Mouse (Mus musculus) CH12.LX (cell line): ENCODE measurements around the gene D17H6S53E. TPM values are rescaled to one million over a fixed set of nuclear protein-coding genes. Genes with fewer than 3 reads are reported as not detected.

Experiments used
- DNase-seq: peaks from one replicate; pipeline ENCODE4 v3.0.0-alpha.2; 2013; ENCODE audit errors: extremely low read depth
- H3K27ac ChIP-seq: 2 replicates; pipeline ENCODE4 v1.5.1; 2012; ENCODE audit warnings: low read depth, mild to moderate bottlenecking, control low read depth, moderate library complexity; ENCODE audit not compliant: insufficient read depth
- H3K27me3 ChIP-seq: replicated peaks from 2 replicates; pipeline ENCODE3; 2012; ENCODE audit warnings: inconsistent platforms
- H3K36me3 ChIP-seq, 2 experiments: replicated peaks in 1 of 2; 2 replicates each; pipeline versions ENCODE3 to v1.6.1; 2012; ENCODE audit warnings: inconsistent platforms in 1 of 2, low read length in 1 of 2, mild to moderate bottlenecking in 1 of 2, mixed read lengths in 1 of 2, moderate library complexity in 1 of 2; ENCODE audit not compliant: control insufficient read depth in 1 of 2, insufficient read depth in 1 of 2
- H3K4me1 ChIP-seq, 2 experiments: 2 replicates each; pipeline ENCODE4 v1.6.1; 2012; ENCODE audit warnings: inconsistent platforms in 1 of 2, moderate library complexity in 1 of 2; ENCODE audit not compliant: insufficient read depth in 2 of 2, control insufficient read depth in 1 of 2
- H3K4me2 ChIP-seq: 2 replicates; pipeline ENCODE4 v1.6.1; 2012; ENCODE audit warnings: low read depth, mild to moderate bottlenecking, control low read depth; ENCODE audit not compliant: poor library complexity, insufficient read depth, severe bottlenecking
- H3K4me3 ChIP-seq, 3 experiments: fragments of 150-350 bp in 1 of 3; sonication (generic) in 1 of 3; replicated peaks in 1 of 3; 2 replicates each; pipeline versions ENCODE3 to v1.5.1; 2011 to 2012; ENCODE audit warnings: low read depth in 2 of 3, low read length in 2 of 3, mild to moderate bottlenecking in 2 of 3, moderate library complexity in 2 of 3, control low read depth in 1 of 3, improper control_type of control experiment in 1 of 3, inconsistent platforms in 1 of 3, mixed read lengths in 1 of 3; ENCODE audit not compliant: poor library complexity in 1 of 3
- H3K79me2 ChIP-seq: replicated peaks from 2 replicates; pipeline ENCODE4 v1.6.1; 2012; ENCODE audit warnings: mild to moderate bottlenecking, moderate library complexity; ENCODE audit not compliant: control insufficient read depth, poor library complexity, insufficient read depth, severe bottlenecking; ENCODE audit errors: extremely low read depth
- H3K9ac ChIP-seq: 2 replicates; pipeline ENCODE4 v1.6.1; 2012; ENCODE audit warnings: low read depth, mild to moderate bottlenecking, control low read depth, moderate library complexity; ENCODE audit not compliant: insufficient read depth
- H3K9me3 ChIP-seq: replicated peaks from 2 replicates; pipeline ENCODE3; 2012; ENCODE audit warnings: low read length, inconsistent platforms, mixed read lengths
- CHD2 ChIP-seq: IDR thresholded peaks from 2 replicates; pipeline ENCODE4 v1.6.1; 2011; ENCODE audit warnings: low read length, improper control_type of control experiment
- CTCF ChIP-seq, 2 experiments: IDR thresholded peaks in 1 of 2; conservative IDR thresholded peaks in 1 of 2; 2 replicates each; pipeline ENCODE4 v1.5.1; 2011 to 2012; ENCODE audit warnings: low read depth in 2 of 2, low read length in 2 of 2, improper control_type of control experiment in 1 of 2, inconsistent platforms in 1 of 2, mild to moderate bottlenecking in 1 of 2, moderate library complexity in 1 of 2
- E2F4 ChIP-seq: IDR thresholded peaks from 2 replicates; pipeline ENCODE4 v1.6.1; 2011; ENCODE audit warnings: low read depth, low read length, improper control_type of control experiment; ENCODE audit not compliant: insufficient replicate concordance
- ELF1 ChIP-seq: IDR thresholded peaks from 2 replicates; pipeline ENCODE4 v1.6.1; 2014; ENCODE audit warnings: low read depth, mild to moderate bottlenecking, inconsistent platforms, low read length, improper control_type of control experiment
- EP300 ChIP-seq: IDR thresholded peaks from 2 replicates; pipeline ENCODE4 v1.6.1; 2011; ENCODE audit warnings: low read length, improper control_type of control experiment
- HCFC1 ChIP-seq: IDR thresholded peaks from 2 replicates; pipeline ENCODE4 v1.6.1; 2012; ENCODE audit warnings: low read depth, mild to moderate bottlenecking, inconsistent platforms, low read length, improper control_type of control experiment
- IRF4 ChIP-seq: IDR thresholded peaks from 2 replicates; pipeline ENCODE4 v1.6.1; 2014; ENCODE audit warnings: low read depth, mild to moderate bottlenecking, inconsistent platforms, low read length, improper control_type of control experiment
- MAFK ChIP-seq: IDR thresholded peaks from 2 replicates; pipeline ENCODE4 v1.6.1; 2011; ENCODE audit warnings: low read length, improper control_type of control experiment; ENCODE audit not compliant: insufficient replicate concordance
- MAX ChIP-seq: IDR thresholded peaks from 2 replicates; pipeline ENCODE4 v1.6.1; 2011; ENCODE audit warnings: low read length, improper control_type of control experiment
- NELFE ChIP-seq: IDR thresholded peaks from 2 replicates; pipeline ENCODE4 v1.6.1; 2011; ENCODE audit warnings: low read depth, low read length, improper control_type of control experiment
- PAX5 ChIP-seq: IDR thresholded peaks from 2 replicates; pipeline ENCODE4 v1.6.1; 2012; ENCODE audit warnings: low read length, inconsistent platforms, mixed read lengths
- RAD21 ChIP-seq: IDR thresholded peaks from 2 replicates; pipeline ENCODE4 v1.6.1; 2011; ENCODE audit warnings: low read depth, mild to moderate bottlenecking, low read length, improper control_type of control experiment, moderate library complexity
- RCOR1 ChIP-seq: conservative IDR thresholded peaks from 2 replicates; pipeline ENCODE4 v1.6.1; 2012; ENCODE audit warnings: low read depth, mild to moderate bottlenecking, inconsistent platforms, low read length, improper control_type of control experiment
- SMC3 ChIP-seq: IDR thresholded peaks from 2 replicates; pipeline ENCODE4 v1.6.1; 2011; ENCODE audit warnings: low read depth, low read length, improper control_type of control experiment
- TBP ChIP-seq: conservative IDR thresholded peaks from 2 replicates; pipeline ENCODE4 v1.6.1; 2011; ENCODE audit warnings: low read depth, low read length, improper control_type of control experiment
- TCF12 ChIP-seq: IDR thresholded peaks from 2 replicates; pipeline ENCODE4 v1.6.1; 2014; ENCODE audit warnings: low read depth, mild to moderate bottlenecking, inconsistent platforms, low read length, improper control_type of control experiment
- USF1 ChIP-seq: IDR thresholded peaks from 2 replicates; pipeline ENCODE4 v1.6.1; 2014; ENCODE audit warnings: low read depth, mild to moderate bottlenecking, inconsistent platforms, low read length, improper control_type of control experiment
- USF2 ChIP-seq: conservative IDR thresholded peaks from 2 replicates; pipeline ENCODE4 v1.6.1; 2011; ENCODE audit warnings: low read depth, low read length, improper control_type of control experiment
- ZC3H11A ChIP-seq: IDR thresholded peaks from 2 replicates; pipeline ENCODE4 v1.6.1; 2012; ENCODE audit warnings: low read depth, mild to moderate bottlenecking, inconsistent platforms, low read length, improper control_type of control experiment
- ZNF384 ChIP-seq: IDR thresholded peaks from 2 replicates; pipeline ENCODE4 v1.6.1; 2012; ENCODE audit warnings: low read depth, low read length, improper control_type of control experiment, inconsistent platforms
- dilution Hi-C: fragments of 300-500 bp; cut with MboI; formaldehyde crosslinking; loops from 2 replicates; pipeline ENCODE4 v1.14.3; 2020; ENCODE audit warnings: low sequenced_read_pairs; ENCODE audit not compliant: extremely low pct_unique_long_range_greater_than_20kb, extremely low pct_ligation_motif_present
- in situ Hi-C: fragments of 300-500 bp; cut with MboI; formaldehyde crosslinking; loops from 3 replicates; pipeline ENCODE4 v1.14.3; 2019; ENCODE audit warnings: low sequenced_read_pairs, low pct_ligation_motif_present, low pct_unique_long_range_greater_than_20kb, mixed read lengths
- polyA plus RNA-seq: library from polyadenylated mRNA; unstranded; fragments of >175 nt; gene quantifications from 2 replicates; pipeline ENCODE4 v1.2.1, GENCODE M21; 2012; ENCODE audit warnings: low read depth; ENCODE audit not compliant: insufficient read length
- total RNA-seq, 2 experiments: library from RNA; depleted of rRNA; stranded (reverse); fragments of 300-350 nt in 1 of 2; fragments of >200 nt in 1 of 2; gene quantifications; 2 replicates each; pipeline ENCODE4 v1.2.3; 2012 to 2014

Gene D17H6S53E
- total and polyA plus RNA-seq, 3 experiments: 8.7 to 15.6 (median 11.9) TPM

DNA sequence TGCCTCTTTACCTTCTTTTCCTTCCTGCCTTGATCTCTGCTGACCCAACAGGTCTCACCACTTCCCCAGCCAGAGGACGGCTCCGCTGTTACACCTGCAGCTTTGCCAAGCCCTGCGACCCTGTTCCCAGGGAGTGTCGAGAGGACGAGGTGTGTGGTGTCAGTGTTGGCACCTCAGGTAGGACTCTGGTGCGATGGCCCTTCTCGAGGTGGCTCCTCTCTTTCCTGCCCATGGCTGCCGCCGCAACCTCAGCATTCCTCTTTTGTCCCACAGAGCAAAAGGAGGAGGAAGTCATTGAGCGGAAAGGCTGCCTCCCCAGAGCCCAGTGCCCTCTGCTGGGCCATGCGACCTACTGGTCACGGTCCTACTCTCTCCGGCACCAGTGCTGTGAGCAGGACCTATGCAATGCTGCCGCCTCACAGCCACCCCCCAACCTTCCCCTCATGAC, 48.4 kb upstream of the D17H6S53E start, which contains the start of gene Ly6g6d:
Gene Ly6g6d (minus strand): TSS at position 280 of the 448 bp plus-strand sequence.
- no peaks in the 10 kb centered on the region for H3K79me2 ChIP-seq
- H3K9ac ChIP-seq: no peak within 1 kb of the TSS
- in situ Hi-C loops (no loop called here), dilution Hi-C loops (no loop called here)
- H3K4me2 ChIP-seq: no peak within 1 kb of the TSS
- H3K36me3 ChIP-seq: no peaks in the 10 kb centered on the region
- DNase-seq: no peak
- H3K27ac ChIP-seq: no peak within 1 kb of the TSS
- TF ChIP-seq NELFE (no peak), RAD21 (no peak)
- H3K27me3 ChIP-seq: no peaks in the 10 kb centered on the region
- no peak within 1 kb of the TSS for H3K4me3 ChIP-seq
- no peaks in the 10 kb centered on the region for H3K9me3 ChIP-seq
- peaks cover 14 to 22% of the 10 kb centered on the region in 2 experiments for H3K4me1 ChIP-seq

DNA sequence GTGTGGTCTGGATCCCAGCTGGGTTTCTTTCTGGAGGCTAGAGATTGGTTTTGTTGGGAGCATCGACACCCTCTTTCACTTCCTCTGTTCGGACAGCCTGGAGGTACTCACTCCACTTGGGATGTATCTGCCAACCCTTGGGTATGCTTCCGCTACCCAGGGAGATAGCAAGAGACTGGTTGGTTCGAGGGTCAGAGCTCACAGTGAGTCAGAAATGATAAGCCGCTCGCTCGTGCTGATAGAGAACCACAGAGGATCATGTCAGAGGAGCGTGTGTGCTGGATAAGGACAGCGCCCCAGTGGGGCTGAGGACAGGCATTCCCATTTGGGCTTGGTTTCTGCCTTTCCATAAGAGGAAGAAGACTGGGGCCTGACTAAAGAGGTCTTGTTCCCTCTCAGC, 46.4 kb upstream of the D17H6S53E start:
- dilution Hi-C loops (no loop called here), in situ Hi-C loops (no loop called here)
- no peak overlapping the region for H3K9ac ChIP-seq
- DNase-seq: no peak
- H3K36me3 ChIP-seq: no peaks in the 10 kb centered on the region
- no peaks in the 10 kb centered on the region for H3K9me3 ChIP-seq
- no peak overlapping the region for H3K4me3 ChIP-seq
- TF ChIP-seq SMC3: no peak
- no peak for TF ChIP-seq USF2
- TF ChIP-seq RCOR1: no peak
- H3K4me2 ChIP-seq: no peak overlapping the region
- H3K4me1 ChIP-seq: peaks cover 17 to 22% of the 10 kb centered on the region in 2 experiments
- no peak overlapping the region for H3K27ac ChIP-seq
- H3K27me3 ChIP-seq: no peaks in the 10 kb centered on the region
- H3K79me2 ChIP-seq: no peaks in the 10 kb centered on the region

DNA sequence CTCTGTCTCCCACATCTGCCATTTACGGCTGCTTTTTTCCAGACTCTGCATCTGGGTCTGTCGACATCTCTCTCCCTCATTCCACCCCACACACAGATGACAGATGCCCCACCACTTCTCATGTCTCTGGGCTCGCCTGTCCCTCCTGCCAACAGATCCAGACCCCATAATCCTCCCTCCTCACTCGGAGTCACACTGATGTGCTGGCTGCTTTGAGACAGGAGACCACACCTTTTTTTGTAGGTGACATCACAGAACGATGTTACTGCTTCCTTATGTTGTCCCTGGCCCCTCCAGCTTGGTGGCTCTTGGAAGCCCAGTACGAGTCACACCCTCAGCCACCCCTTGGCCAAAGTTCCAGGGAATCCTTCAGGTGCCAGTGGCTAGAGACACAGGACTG, 45.9 kb upstream of the D17H6S53E start:
- Histone ChIP-seq H3K4me3 (no peak overlapping the region), H3K4me2 (no peak overlapping the region), H3K27ac (no peak overlapping the region), H3K4me1 (peaks cover 17 to 22% of the 10 kb centered on the region in 2 experiments), H3K9me3 (no peaks in the 10 kb centered on the region), H3K27me3 (no peaks in the 10 kb centered on the region), H3K36me3 (no peaks in the 10 kb centered on the region), H3K79me2 (no peaks in the 10 kb centered on the region), H3K9ac (no peak overlapping the region)
- no peak for TF ChIP-seq CTCF (conservative IDR thresholded peaks at IDR 0.05 in 1 of 2, IDR thresholded peaks at IDR 0.05 in 1 of 2; ENCODE audit: low read depth in 2 of 2, low read length in 2 of 2)
- TF ChIP-seq ZC3H11A: no peak
- TF ChIP-seq ZNF384: no peak
- no peak for TF ChIP-seq IRF4
- TF ChIP-seq USF1: no peak
- no peak for TF ChIP-seq E2F4
- no peak for TF ChIP-seq EP300
- no peak for TF ChIP-seq HCFC1
- TF ChIP-seq ELF1: no peak
- TF ChIP-seq TCF12: no peak
- no peak for TF ChIP-seq MAX
- TF ChIP-seq RCOR1: no peak
- no peak for TF ChIP-seq TBP
- no peak for TF ChIP-seq PAX5
- TF ChIP-seq CHD2: no peak
- no peak for TF ChIP-seq MAFK
- TF ChIP-seq NELFE: no peak
- in situ Hi-C loops (no loop called here), dilution Hi-C loops (no loop called here)
- no peak for DNase-seq
